Mouse (Mus musculus) C2C12 (cell line): ENCODE measurements around the gene Themis3. TPM values are rescaled to one million over a fixed set of nuclear protein-coding genes. Genes with fewer than 3 reads are reported as not detected.

Experiments used
- H3K27me3 ChIP-seq: one replicate; pipeline ENCODE4 v1.6.1; 2011; ENCODE audit not compliant: control insufficient read depth, insufficient read depth, insufficient read length
- H3K36me3 ChIP-seq: one replicate; pipeline ENCODE4 v1.6.1; 2011; ENCODE audit not compliant: control insufficient read depth, insufficient read depth
- H3K4me3 ChIP-seq: one replicate; pipeline ENCODE4 v1.5.1; 2011; ENCODE audit warnings: mild to moderate bottlenecking, control low read depth; ENCODE audit not compliant: poor library complexity, insufficient read depth, severe bottlenecking
- H3K79me2 ChIP-seq: one replicate; pipeline ENCODE4 v1.6.1; 2011; ENCODE audit not compliant: control insufficient read depth, insufficient read depth
- H3K79me3 ChIP-seq: one replicate; pipeline ENCODE4 v1.6.1; 2011; ENCODE audit warnings: low read depth, control low read depth
- H3ac ChIP-seq: one replicate; pipeline ENCODE3; 2011; ENCODE audit warnings: low read depth; ENCODE audit not compliant: control insufficient read depth, insufficient read length
- CEBPB ChIP-seq: IDR thresholded peaks from one replicate; pipeline ENCODE4 v1.6.1; 2011; ENCODE audit warnings: low read depth, mild to moderate bottlenecking, control low read depth, moderate library complexity
- CTCF ChIP-seq: IDR thresholded peaks from one replicate; pipeline ENCODE4 v1.5.1; 2011; ENCODE audit not compliant: control insufficient read depth, insufficient read depth, insufficient read length
- FOSL1 ChIP-seq: IDR thresholded peaks from one replicate; pipeline ENCODE4 v1.8.0; 2011; ENCODE audit warnings: mild to moderate bottlenecking, low read length; ENCODE audit not compliant: poor library complexity, insufficient read depth, severe bottlenecking
- MAX ChIP-seq: IDR thresholded peaks from one replicate; pipeline ENCODE4 v1.6.1; 2011; ENCODE audit warnings: mild to moderate bottlenecking, control low read depth
- MYOD1 ChIP-seq: IDR thresholded peaks from one replicate; pipeline ENCODE4 v1.6.1; 2011; ENCODE audit warnings: low read depth; ENCODE audit not compliant: control insufficient read depth, insufficient read length
- MYOG ChIP-seq: IDR thresholded peaks from one replicate; pipeline ENCODE4 v1.6.1; 2011; ENCODE audit not compliant: control insufficient read depth, insufficient read length; ENCODE audit errors: extremely low read depth
- USF1 ChIP-seq: IDR thresholded peaks from one replicate; pipeline ENCODE4 v1.6.1; 2011; ENCODE audit warnings: low read depth, mild to moderate bottlenecking, control low read depth, moderate library complexity
- polyA plus RNA-seq: library from polyadenylated mRNA; unstranded; fragments of >200 nt; fragmentation: generic; extraction: Trizol; gene quantifications from one replicate; pipeline ENCODE4 v1.2.1, GENCODE M21; 2012; ENCODE audit warnings: missing spikeins

Gene Themis3
- polyA plus RNA-seq, 1 experiment, result not detected

- TF ChIP-seq FOSL1 (no peak), MAX (no peak), USF1 (no peak), CEBPB (no peak), CTCF (no peak), MYOG (no peak), MYOD1 (no peak)
- Histone ChIP-seq H3K79me2 (no peaks in the 10 kb centered on the region), H3K27me3 (peaks cover 7% of the 10 kb centered on the region), H3K4me3 (no peak overlapping the region), H3K36me3 (no peaks in the 10 kb centered on the region), H3K79me3 (no peaks in the 10 kb centered on the region), H3ac (no peak overlapping the region)
Observed at GRCm38 (mm10) chr17:66604931-66605330, 10.5 kb upstream of the Themis3 start.

- Histone ChIP-seq H3K27me3 (no peaks in the 10 kb centered on the region), H3K79me2 (no peaks in the 10 kb centered on the region), H3K79me3 (no peaks in the 10 kb centered on the region), H3K36me3 (no peaks in the 10 kb centered on the region), H3K4me3 (no peak overlapping the region), H3ac (no peak overlapping the region)
- TF ChIP-seq CTCF (no peak), MAX (no peak)
Observed at GRCm38 (mm10) chr17:66601171-66601570, 6.8 kb upstream of the Themis3 start.

GRCm38 (mm10) chr17:66595867-66596266 lies 1.4 kb upstream of the Themis3 start:
- no peaks in the 10 kb centered on the region for H3K79me3 ChIP-seq
- H3K27me3 ChIP-seq, result no peaks in the 10 kb centered on the region
- H3K4me3 ChIP-seq, result no peak overlapping the region
- no peak overlapping the region for H3ac ChIP-seq
- H3K79me2 ChIP-seq, result no peaks in the 10 kb centered on the region
- TF ChIP-seq MYOD1 (no peak), CEBPB (no peak), USF1 (no peak), CTCF (no peak), FOSL1 (no peak), MYOG (no peak)
- H3K36me3 ChIP-seq, result no peaks in the 10 kb centered on the region

- Histone ChIP-seq H3K79me2 (no peaks in the 10 kb centered on the region), H3K36me3 (no peaks in the 10 kb centered on the region)
- TF ChIP-seq CTCF, result no peak
- TF ChIP-seq FOSL1, result no peak
- TF ChIP-seq CEBPB, result no peak
- no peak for TF ChIP-seq MYOD1
- no peak for TF ChIP-seq MAX
- TF ChIP-seq USF1, result no peak
- no peak for TF ChIP-seq MYOG
Observed at GRCm38 (mm10) chr17:66595256-66595655, 835 bp upstream of the Themis3 start.

GRCm38 (mm10) chr17:66590353-66591075 lies 3.9 kb downstream of the Themis3 start:
- TF ChIP-seq CTCF (no peak), CEBPB (no peak), MYOD1 (no peak), FOSL1 (no peak), MYOG (no peak), MAX (no peak), USF1 (no peak)
- Histone ChIP-seq H3K79me2 (no peaks in the 10 kb centered on the region), H3K36me3 (no peaks in the 10 kb centered on the region), H3ac (no peak overlapping the region), H3K4me3 (no peak overlapping the region), H3K27me3 (peaks cover 13% of the 10 kb centered on the region), H3K79me3 (no peaks in the 10 kb centered on the region)

More at GRCm38 (mm10) chr17:66595256-66595655, 835 bp upstream of the Themis3 start:
- no peaks in the 10 kb centered on the region for H3K27me3 ChIP-seq
- no peaks in the 10 kb centered on the region for H3K79me3 ChIP-seq
- no peak overlapping the region for H3ac ChIP-seq
- H3K4me3 ChIP-seq, result no peak overlapping the region

- peaks cover 16% of the 10 kb centered on the region for H3K27me3 ChIP-seq
- no peak for TF ChIP-seq MYOG
- no peaks in the 10 kb centered on the region for H3K79me2 ChIP-seq
- H3K36me3 ChIP-seq, result no peaks in the 10 kb centered on the region
- no peak overlapping the region for H3K4me3 ChIP-seq
- H3K79me3 ChIP-seq, result no peaks in the 10 kb centered on the region
- no peak overlapping the region for H3ac ChIP-seq
Observed at GRCm38 (mm10) chr17:66589864-66590263, 4.6 kb downstream of the Themis3 start.
